Mouse (Mus musculus): ENCODE results near the gene Gm10096.
"Not testable (repeated sequence)": the region's sequence is repeated elsewhere in the genome, so short reads cannot be mapped to it uniquely, and the experiment has no call there.

Gene Gm10096

GRCm38 (mm10) chrX:28954602-28955001, at the start of gene Gm10096:
Gene Gm10096, minus strand, starts transcription at chrX:28954702.
- in situ Hi-C loops (cut with MseI, MboI), result not testable (repeated sequence)

Data from mouse trophoblast stem cell (cell line).